Mouse (Mus musculus): ENCODE measurements at regions not wholly inside any gene's neighbourhood (a gene's known extent, or its start where the extent isn't known, plus 50 kb on each side); places are given as distances from the start of the nearest gene placed in this dataset. TPM values are rescaled to one million over a fixed set of nuclear protein-coding genes. Genes with fewer than 3 reads are reported as not detected.

Small RNA genes lying in the stretch of these regions (microRNA-seq; reads per million reads assigned to microRNA genes)
- not detected for gene Gm26259 (ENCODE audit: borderline number of aligned reads)

Measured in embryonic facial prominence, embryonic 11.5 days (tissue).